Mouse (Mus musculus): ENCODE measurements around the gene 1700113H08Rik. TPM values are rescaled to one million over a fixed set of nuclear protein-coding genes. Genes with fewer than 3 reads are reported as not detected.

The 1700113H08Rik gene
- polyA plus RNA-seq, 1 experiment = not detected

GRCm38 (mm10) chr10:87087646-87088045, 29.8 kb downstream of the 1700113H08Rik start:
- no peaks in the 10 kb centered on the region for H3K36me3 ChIP-seq (ENCODE audit: control insufficient read depth, insufficient read depth)
- TF ChIP-seq TCF3 (IDR thresholded peaks at IDR 0.05; ENCODE audit: insufficient read length, low read depth) (no peak), POLR2A (IDR thresholded peaks at IDR 0.05; ENCODE audit: insufficient read length, low read depth) (no peak), USF1 (IDR thresholded peaks at IDR 0.05; ENCODE audit: low read depth) (no peak), E2F4 (IDR thresholded peaks at IDR 0.05; ENCODE audit: insufficient read depth) (no peak), POLR2AphosphoS2 (IDR thresholded peaks at IDR 0.05; ENCODE audit: insufficient read length, low read depth) (no peak), CEBPB (IDR thresholded peaks at IDR 0.05; ENCODE audit: insufficient read depth, poor library complexity, severe bottlenecking) (no peak), MYOG (IDR thresholded peaks at IDR 0.05; ENCODE audit: control insufficient read depth in 1 of 3, insufficient read depth in 1 of 3, insufficient read length in 2 of 3, low read depth in 2 of 3) (no peak), TCF12 (IDR thresholded peaks at IDR 0.05; ENCODE audit: insufficient read depth, poor library complexity, severe bottlenecking) (no peak), SRF (IDR thresholded peaks at IDR 0.05; ENCODE audit: control insufficient read depth, insufficient read length, low read depth) (no peak), MYOD1 (IDR thresholded peaks at IDR 0.05; ENCODE audit: control insufficient read depth in 1 of 3, insufficient read length in 2 of 3, low read depth in 2 of 3) (no peak), MAX (IDR thresholded peaks at IDR 0.05; ENCODE audit: low read depth) (no peak), REST (IDR thresholded peaks at IDR 0.05; ENCODE audit: insufficient read depth, insufficient read length) (no peak)
- H3K4me3 ChIP-seq = no peak overlapping the region
- no peak overlapping the region for H3K4me2 ChIP-seq (ENCODE audit: low read depth)
- H3K79me2 ChIP-seq (ENCODE audit: control insufficient read depth, insufficient read depth) = no peaks in the 10 kb centered on the region
- H3K27me3 ChIP-seq (ENCODE audit: control insufficient read depth, insufficient read depth, insufficient read length) = no peaks in the 10 kb centered on the region
- H3ac ChIP-seq (ENCODE audit: control insufficient read depth, insufficient read length) = no peak overlapping the region

DNA sequence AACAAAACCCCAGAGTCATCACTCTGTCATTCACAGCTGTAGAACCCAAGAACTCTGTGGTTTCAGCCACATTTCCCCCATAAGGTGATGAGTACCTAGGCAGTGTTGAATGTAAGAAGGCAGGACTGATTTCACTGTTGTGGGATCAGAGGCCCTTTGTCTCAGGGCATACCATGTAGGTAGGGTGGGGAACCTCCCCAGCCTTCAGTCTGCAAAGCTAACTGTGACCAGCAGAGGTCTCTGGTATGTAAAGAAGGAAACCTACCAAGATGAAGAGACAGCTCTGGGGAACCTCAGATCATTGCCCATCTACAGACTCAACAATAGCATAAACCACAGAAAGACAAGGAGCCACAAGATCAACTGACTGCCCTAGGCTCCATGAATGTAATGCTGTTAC, 36.4 kb downstream of the 1700113H08Rik start:
- no peak overlapping the region for H3ac ChIP-seq (ENCODE audit: control insufficient read depth, insufficient read length)
- no peak overlapping the region for H3K4me3 ChIP-seq
- H3K79me2 ChIP-seq (ENCODE audit: control insufficient read depth, insufficient read depth) = no peaks in the 10 kb centered on the region
- H3K27me3 ChIP-seq (ENCODE audit: control insufficient read depth, insufficient read depth, insufficient read length) = no peaks in the 10 kb centered on the region
- no peak for TF ChIP-seq MYOG (IDR thresholded peaks at IDR 0.05; ENCODE audit: control insufficient read depth in 1 of 3, insufficient read depth in 1 of 3, insufficient read length in 2 of 3, low read depth in 2 of 3)
- TF ChIP-seq MYOD1 (IDR thresholded peaks at IDR 0.05; ENCODE audit: control insufficient read depth in 1 of 3, insufficient read length in 2 of 3, low read depth in 2 of 3) = no peak
- TF ChIP-seq POLR2AphosphoS2 (IDR thresholded peaks at IDR 0.05; ENCODE audit: insufficient read length, low read depth) = no peak
- no peak for TF ChIP-seq TCF12 (IDR thresholded peaks at IDR 0.05; ENCODE audit: insufficient read depth, poor library complexity, severe bottlenecking)
- no peak for TF ChIP-seq POLR2A (IDR thresholded peaks at IDR 0.05; ENCODE audit: insufficient read length, low read depth)
- TF ChIP-seq USF1 (IDR thresholded peaks at IDR 0.05; ENCODE audit: low read depth) = no peak
- no peak for TF ChIP-seq SRF (IDR thresholded peaks at IDR 0.05; ENCODE audit: control insufficient read depth, insufficient read length, low read depth)
- no peak for TF ChIP-seq E2F4 (IDR thresholded peaks at IDR 0.05; ENCODE audit: insufficient read depth)
- no peak for TF ChIP-seq CEBPB (IDR thresholded peaks at IDR 0.05; ENCODE audit: insufficient read depth, poor library complexity, severe bottlenecking)
- no peak for TF ChIP-seq REST (IDR thresholded peaks at IDR 0.05; ENCODE audit: insufficient read depth, insufficient read length)
- no peak for TF ChIP-seq MAX (IDR thresholded peaks at IDR 0.05; ENCODE audit: low read depth)
- no peak for TF ChIP-seq TCF3 (IDR thresholded peaks at IDR 0.05; ENCODE audit: insufficient read length, low read depth)
- H3K36me3 ChIP-seq (ENCODE audit: control insufficient read depth, insufficient read depth) = no peaks in the 10 kb centered on the region
- H3K4me2 ChIP-seq (ENCODE audit: low read depth) = no peak overlapping the region

DNA sequence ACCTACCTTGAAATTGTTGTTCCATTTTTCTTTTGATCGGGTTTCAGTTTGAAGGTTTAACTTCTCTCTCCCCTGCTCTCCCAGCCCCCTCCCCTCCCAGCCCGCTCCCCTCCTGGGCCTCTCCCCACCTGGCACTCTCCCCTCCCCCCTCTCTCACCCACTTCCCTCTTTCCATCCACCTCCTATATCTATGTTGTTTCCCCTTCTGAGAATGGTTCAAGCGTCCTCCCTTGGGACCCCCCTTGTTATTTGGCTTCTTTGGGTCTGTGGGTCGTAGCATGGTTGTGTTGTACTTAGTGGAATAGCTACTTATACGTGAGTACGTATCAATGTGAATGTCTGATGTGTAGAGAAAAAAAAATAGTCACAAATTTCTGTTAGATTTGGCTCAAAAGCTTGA, 40.9 kb downstream of the 1700113H08Rik start:
- no peaks in the 10 kb centered on the region for H3K79me2 ChIP-seq (ENCODE audit: control insufficient read depth, insufficient read depth)
- H3K36me3 ChIP-seq (ENCODE audit: control insufficient read depth, insufficient read depth) = no peaks in the 10 kb centered on the region
- H3K4me2 ChIP-seq (ENCODE audit: low read depth) = no peak overlapping the region
- no peak overlapping the region for H3ac ChIP-seq (ENCODE audit: control insufficient read depth, insufficient read length)
- no peak for TF ChIP-seq TCF12 (IDR thresholded peaks at IDR 0.05; ENCODE audit: insufficient read depth, poor library complexity, severe bottlenecking)
- no peak for TF ChIP-seq REST (IDR thresholded peaks at IDR 0.05; ENCODE audit: insufficient read depth, insufficient read length)
- no peak for TF ChIP-seq MAX (IDR thresholded peaks at IDR 0.05; ENCODE audit: low read depth)
- TF ChIP-seq SRF (IDR thresholded peaks at IDR 0.05; ENCODE audit: control insufficient read depth, insufficient read length, low read depth) = no peak
- no peak for TF ChIP-seq MYOG (IDR thresholded peaks at IDR 0.05; ENCODE audit: control insufficient read depth in 1 of 3, insufficient read depth in 1 of 3, insufficient read length in 2 of 3, low read depth in 2 of 3)
- no peak for TF ChIP-seq E2F4 (IDR thresholded peaks at IDR 0.05; ENCODE audit: insufficient read depth)
- TF ChIP-seq CEBPB (IDR thresholded peaks at IDR 0.05; ENCODE audit: insufficient read depth, poor library complexity, severe bottlenecking) = no peak
- no peak for TF ChIP-seq MYOD1 (IDR thresholded peaks at IDR 0.05; ENCODE audit: control insufficient read depth in 1 of 3, insufficient read length in 2 of 3, low read depth in 2 of 3)
- no peak for TF ChIP-seq POLR2A (IDR thresholded peaks at IDR 0.05; ENCODE audit: insufficient read length, low read depth)
- TF ChIP-seq POLR2AphosphoS2 (IDR thresholded peaks at IDR 0.05; ENCODE audit: insufficient read length, low read depth) = no peak
- TF ChIP-seq USF1 (IDR thresholded peaks at IDR 0.05; ENCODE audit: low read depth) = no peak
- TF ChIP-seq TCF3 (IDR thresholded peaks at IDR 0.05; ENCODE audit: insufficient read length, low read depth) = no peak
- no peaks in the 10 kb centered on the region for H3K27me3 ChIP-seq (ENCODE audit: control insufficient read depth, insufficient read depth, insufficient read length)
- no peak overlapping the region for H3K4me3 ChIP-seq

- Histone ChIP-seq H3K36me3 (ENCODE audit: control insufficient read depth, insufficient read depth) (no peaks in the 10 kb centered on the region), H3K4me2 (ENCODE audit: low read depth) (no peak overlapping the region), H3K4me3 (no peak overlapping the region), H3K79me2 (ENCODE audit: control insufficient read depth, insufficient read depth) (no peaks in the 10 kb centered on the region), H3ac (ENCODE audit: control insufficient read depth, insufficient read length) (no peak overlapping the region), H3K27me3 (ENCODE audit: control insufficient read depth, insufficient read depth, insufficient read length) (no peaks in the 10 kb centered on the region)
- TF ChIP-seq TCF12 (IDR thresholded peaks at IDR 0.05; ENCODE audit: insufficient read depth, poor library complexity, severe bottlenecking) (no peak), TCF3 (IDR thresholded peaks at IDR 0.05; ENCODE audit: insufficient read length, low read depth) (no peak), POLR2A (IDR thresholded peaks at IDR 0.05; ENCODE audit: insufficient read length, low read depth) (no peak), MYOG (IDR thresholded peaks at IDR 0.05; ENCODE audit: control insufficient read depth in 1 of 3, insufficient read depth in 1 of 3, insufficient read length in 2 of 3, low read depth in 2 of 3) (no peak), SRF (IDR thresholded peaks at IDR 0.05; ENCODE audit: control insufficient read depth, insufficient read length, low read depth) (no peak), MAX (IDR thresholded peaks at IDR 0.05; ENCODE audit: low read depth) (no peak), USF1 (IDR thresholded peaks at IDR 0.05; ENCODE audit: low read depth) (no peak), E2F4 (IDR thresholded peaks at IDR 0.05; ENCODE audit: insufficient read depth) (no peak), MYOD1 (IDR thresholded peaks at IDR 0.05; ENCODE audit: control insufficient read depth in 1 of 3, insufficient read length in 2 of 3, low read depth in 2 of 3) (no peak), REST (IDR thresholded peaks at IDR 0.05; ENCODE audit: insufficient read depth, insufficient read length) (no peak), POLR2AphosphoS2 (IDR thresholded peaks at IDR 0.05; ENCODE audit: insufficient read length, low read depth) (no peak), CEBPB (IDR thresholded peaks at IDR 0.05; ENCODE audit: insufficient read depth, poor library complexity, severe bottlenecking) (no peak)
Observed at GRCm38 (mm10) chr10:87100668-87101067, 42.8 kb downstream of the 1700113H08Rik start.
